Mouse (Mus musculus) liver, embryonic 12.5 days (tissue): ENCODE data around the gene Nup107. TPM values are rescaled to one million over a fixed set of nuclear protein-coding genes. Genes with fewer than 3 reads are reported as not detected.
A peak's percentile ranks its signal among the peaks of the same experiment; 100 is the strongest.

Experiments
- ATAC-seq: fragments of 200-750 bp; cut with Nextera tagmentation; 2 replicates; pipeline ENCODE4 v1.8.0; 2017; ENCODE audit warnings: moderate number of reproducible peaks, mild to moderate bottlenecking, moderate library complexity
- H3K27ac ChIP-seq: fragments of 300-500 bp; sonication (generic); 2 replicates; pipeline ENCODE4 v1.5.1; 2016; ENCODE audit warnings: mild to moderate bottlenecking
- H3K27me3 ChIP-seq: fragments of 300-500 bp; sonication (generic); replicated peaks from 2 replicates; pipeline ENCODE4 v1.6.1; 2016; ENCODE audit warnings: mild to moderate bottlenecking, moderate library complexity
- H3K36me3 ChIP-seq: fragments of 300-500 bp; sonication (generic); 2 replicates; pipeline ENCODE4 v1.6.1; 2016; ENCODE audit warnings: mild to moderate bottlenecking, moderate library complexity
- H3K4me1 ChIP-seq: fragments of 300-500 bp; sonication (generic); 2 replicates; pipeline ENCODE4 v1.6.1; 2016
- H3K4me2 ChIP-seq: fragments of 300-500 bp; sonication (generic); 2 replicates; pipeline ENCODE4 v1.6.1; 2016; ENCODE audit warnings: mild to moderate bottlenecking, moderate library complexity
- H3K4me3 ChIP-seq: fragments of 300-500 bp; sonication (generic); 2 replicates; pipeline ENCODE4 v1.5.1; 2016; ENCODE audit warnings: mild to moderate bottlenecking, moderate library complexity
- H3K9ac ChIP-seq: fragments of 300-500 bp; sonication (generic); 2 replicates; pipeline ENCODE4 v1.6.1; 2016; ENCODE audit warnings: mild to moderate bottlenecking, moderate library complexity
- H3K9me3 ChIP-seq: fragments of 300-500 bp; sonication (generic); replicated peaks from 2 replicates; pipeline ENCODE4 v1.6.1; 2016; ENCODE audit warnings: mild to moderate bottlenecking, moderate library complexity
- WGBS: fragments of 180-500 bp; shearing (Covaris S2); methylation state at CpG from one replicate; pipeline ENCODE4 v1.1.7; 2016; ENCODE audit not compliant: insufficient replicate concordance; 5-methylcytosine and 5-hydroxymethylcytosine counted together
- polyA plus RNA-seq: library from polyadenylated mRNA; unstranded; fragments of >200 nt; fragmentation: Nextera tagmentation; extraction: Ambion mirVana; gene quantifications from 2 replicates; pipeline ENCODE4 v1.2.1, GENCODE M21; 2016

Nup107 gene
- polyA plus RNA-seq, 1 experiment from 2014 or later: 81.3 TPM

DNA sequence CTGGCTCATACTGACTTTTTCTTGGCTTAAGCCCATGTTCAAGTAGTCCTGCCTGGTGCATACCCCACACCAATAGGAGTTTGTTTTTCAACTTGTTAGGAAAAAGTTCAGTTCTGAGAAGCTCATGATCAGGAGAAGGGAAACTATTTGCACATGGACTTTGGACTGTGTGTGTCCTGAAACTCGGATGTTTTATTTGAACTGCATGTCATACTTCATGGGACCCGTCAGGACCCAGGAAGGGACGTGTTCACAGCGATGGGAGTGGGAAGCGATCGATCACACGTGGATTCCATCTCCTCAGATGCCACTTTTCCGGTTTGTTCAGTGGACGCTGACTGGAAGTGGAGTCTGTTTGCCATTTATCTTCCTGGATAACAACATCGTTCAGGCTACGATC, 7.3 kb upstream of the Nup107 start:
- Histone ChIP-seq H3K27me3 (no peaks in the 10 kb centered on the region), H3K4me3 (no peak overlapping the region), H3K4me1 (peaks cover 12% of the 10 kb centered on the region), H3K9me3 (peaks cover 3% of the 10 kb centered on the region; the same call in 1 of the 2 replicates), H3K27ac (no peak overlapping the region), H3K9ac (no peak overlapping the region), H3K36me3 (no peaks in the 10 kb centered on the region), H3K4me2 (no peak overlapping the region)
- no peak for ATAC-seq
- 85% methylated on average over 11 of the region's 11 CpGs for WGBS

DNA sequence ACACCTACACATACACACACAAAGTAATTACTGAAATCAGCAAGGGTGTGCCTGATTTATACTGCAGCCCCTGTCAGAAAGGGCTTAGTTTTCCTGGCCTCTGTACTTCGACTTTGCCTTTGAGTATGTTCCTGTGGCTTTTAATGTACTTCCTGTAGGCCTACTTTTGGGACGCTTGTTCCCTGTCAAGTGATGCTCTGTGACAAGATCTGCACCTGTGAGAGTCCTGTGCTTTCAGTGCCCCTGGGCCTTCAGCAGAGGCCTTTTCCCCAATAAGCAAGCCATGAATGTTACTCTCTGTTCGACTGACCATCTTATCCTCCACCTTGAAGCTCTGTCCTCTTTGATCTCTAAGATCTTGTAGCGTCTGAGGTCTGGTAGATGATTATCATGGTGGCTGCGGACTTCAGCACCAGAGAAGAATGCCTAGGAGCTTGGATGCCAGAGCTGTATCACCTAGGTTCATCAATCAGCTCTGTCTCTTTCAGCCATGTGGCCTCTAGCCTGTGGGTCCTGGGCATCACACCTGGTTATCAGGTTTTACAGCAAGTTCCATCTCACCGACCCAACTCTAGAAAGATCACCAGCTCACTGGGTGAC, 6.0 kb upstream of the Nup107 start:
- no peak for ATAC-seq
- H3K9me3 ChIP-seq: peaks cover 3% of the 10 kb centered on the region; the same call in 1 of the 2 replicates
- 61% methylated on average over 6 of the region's 6 CpGs for WGBS
- H3K9ac ChIP-seq: no peak overlapping the region
- H3K4me3 ChIP-seq: no peak overlapping the region
- H3K36me3 ChIP-seq: no peaks in the 10 kb centered on the region
- H3K27ac ChIP-seq: no peak overlapping the region
- peaks cover 6% of the 10 kb centered on the region for H3K4me1 ChIP-seq
- H3K27me3 ChIP-seq: no peaks in the 10 kb centered on the region
- H3K4me2 ChIP-seq: no peak overlapping the region

- no peak for ATAC-seq
- H3K9ac ChIP-seq: no peak overlapping the region
- 65% methylated on average over 7 of the region's 7 CpGs for WGBS
Measured at GRCm38 (mm10) chr10:117797684-117798083, 5.2 kb upstream of the Nup107 start.

GRCm38 (mm10) chr10:117797106-117797505, 4.6 kb upstream of the Nup107 start:
- Histone ChIP-seq H3K27me3 (no peaks in the 10 kb centered on the region), H3K9me3 (peaks cover 3% of the 10 kb centered on the region; the same call in 1 of the 2 replicates), H3K4me1 (peaks cover 13% of the 10 kb centered on the region), H3K9ac (no peak overlapping the region), H3K27ac (no peak overlapping the region), H3K36me3 (no peaks in the 10 kb centered on the region), H3K4me3 (no peak overlapping the region), H3K4me2 (no peak overlapping the region)
- no peak for ATAC-seq
- 85% methylated on average over 12 of the region's 12 CpGs for WGBS

More at GRCm38 (mm10) chr10:117797684-117798083, 5.2 kb upstream of the Nup107 start:
- Histone ChIP-seq H3K4me1 (peaks cover 13% of the 10 kb centered on the region), H3K36me3 (no peaks in the 10 kb centered on the region), H3K27me3 (no peaks in the 10 kb centered on the region), H3K27ac (no peak overlapping the region), H3K4me3 (no peak overlapping the region), H3K4me2 (no peak overlapping the region), H3K9me3 (peaks cover 3% of the 10 kb centered on the region; the same call in 1 of the 2 replicates)

DNA sequence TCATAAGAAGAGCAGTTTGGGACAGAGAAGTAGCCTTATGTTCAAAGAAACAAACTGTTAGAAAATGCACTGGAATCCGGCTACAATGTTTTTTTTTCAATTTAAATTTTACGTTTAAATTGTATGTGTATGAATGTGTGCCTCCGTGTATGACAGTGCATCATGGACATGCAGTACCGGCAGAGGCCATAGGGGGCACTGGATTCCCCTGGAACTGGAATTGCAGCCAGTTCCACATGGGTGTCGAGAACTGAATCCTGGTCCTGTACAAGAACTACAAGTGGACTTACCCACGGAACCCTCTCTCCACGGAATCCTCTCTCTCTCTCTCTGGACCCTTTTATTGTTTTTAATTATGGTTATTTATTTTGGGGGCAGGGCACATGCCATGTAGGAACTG, 3.7 kb upstream of the Nup107 start:
- Histone ChIP-seq H3K27ac (no peak overlapping the region), H3K4me2 (no peak overlapping the region), H3K36me3 (no peaks in the 10 kb centered on the region), H3K4me1 (peaks cover 20% of the 10 kb centered on the region), H3K9me3 (peaks cover 3% of the 10 kb centered on the region; the same call in 1 of the 2 replicates), H3K4me3 (no peak overlapping the region), H3K27me3 (no peaks in the 10 kb centered on the region), H3K9ac (no peak overlapping the region)
- WGBS: 87% methylated on average over 7 of the region's 7 CpGs
- ATAC-seq: no peak

DNA sequence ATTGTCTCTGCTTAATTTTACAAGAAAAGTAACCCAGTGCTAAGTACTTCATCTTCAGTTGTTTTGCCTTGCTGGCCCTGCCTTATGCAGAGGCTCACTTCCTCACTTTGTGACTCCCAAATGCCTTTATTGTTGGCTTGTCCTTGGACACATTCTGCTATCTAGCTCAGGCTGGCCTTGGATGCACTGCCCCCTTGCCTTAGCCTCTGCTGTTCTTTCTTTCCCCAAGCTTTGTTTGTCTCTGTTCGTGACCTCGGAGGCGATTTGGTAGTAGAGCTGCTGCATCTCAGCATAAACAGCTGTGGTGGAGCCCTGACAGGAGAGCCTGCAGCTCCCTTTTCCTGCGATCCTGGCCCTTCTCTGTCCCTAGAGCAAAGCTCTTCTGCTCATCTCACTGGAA, 2.7 kb upstream of the Nup107 start:
- H3K36me3 ChIP-seq: peaks cover 5% of the 10 kb centered on the region

GRCm38 (mm10) chr10:117793436-117794030, 1.0 kb upstream of the Nup107 start:
- H3K27me3 ChIP-seq: no peaks in the 10 kb centered on the region
- H3K9ac ChIP-seq: peak overlapping the region; percentile 56
- ATAC-seq: no peak
- H3K9me3 ChIP-seq: peaks cover 3% of the 10 kb centered on the region; the same call in 1 of the 2 replicates
- peaks cover 19% of the 10 kb centered on the region for H3K36me3 ChIP-seq
- 57% methylated on average over 11 of the region's 11 CpGs for WGBS
- peak overlapping the region; percentile 95 for H3K4me3 ChIP-seq
- peak overlapping the region; percentile 84 for H3K27ac ChIP-seq
- peaks cover 30% of the 10 kb centered on the region for H3K4me1 ChIP-seq
- peak overlapping the region; percentile 83 for H3K4me2 ChIP-seq

More for the DNA sequence above, 2.7 kb upstream of the Nup107 start:
- ATAC-seq: no peak
- H3K4me1 ChIP-seq: peaks cover 30% of the 10 kb centered on the region
- H3K27me3 ChIP-seq: no peaks in the 10 kb centered on the region
- peaks cover 3% of the 10 kb centered on the region; the same call in 1 of the 2 replicates for H3K9me3 ChIP-seq
- no peak overlapping the region for H3K27ac ChIP-seq
- WGBS: 73% methylated on average over 4 of the region's 4 CpGs
- H3K4me3 ChIP-seq: no peak overlapping the region
- no peak overlapping the region for H3K9ac ChIP-seq
- no peak overlapping the region for H3K4me2 ChIP-seq

- no peak for ATAC-seq
- Histone ChIP-seq H3K4me1 (peaks cover 30% of the 10 kb centered on the region), H3K9ac (peak overlapping the region; percentile 89), H3K27ac (no peak overlapping the region), H3K27me3 (no peaks in the 10 kb centered on the region), H3K36me3 (peaks cover 41% of the 10 kb centered on the region), H3K4me3 (peak overlapping the region; percentile 95), H3K4me2 (peak overlapping the region; percentile 83), H3K9me3 (peaks cover under 1% of the 10 kb centered on the region; the same call in 1 of the 2 replicates)
- 91% methylated on average over 2 of the region's 2 CpGs for WGBS
Measured at GRCm38 (mm10) chr10:117791171-117791470, 1.4 kb downstream of the Nup107 start.

- no peak overlapping the region for H3K27ac ChIP-seq
- H3K9ac ChIP-seq: peak overlapping the region; percentile 89
- H3K4me1 ChIP-seq: peaks cover 30% of the 10 kb centered on the region
- peak overlapping the region; percentile 95 for H3K4me3 ChIP-seq
- peaks cover 47% of the 10 kb centered on the region for H3K36me3 ChIP-seq
- ATAC-seq: no peak
- H3K9me3 ChIP-seq: no peaks in the 10 kb centered on the region
- no peaks in the 10 kb centered on the region for H3K27me3 ChIP-seq
- 88% methylated on average over 17 of the region's 17 CpGs for WGBS
- H3K4me2 ChIP-seq: peak overlapping the region; percentile 83
Measured at GRCm38 (mm10) chr10:117790421-117791170, 1.9 kb downstream of the Nup107 start.

DNA sequence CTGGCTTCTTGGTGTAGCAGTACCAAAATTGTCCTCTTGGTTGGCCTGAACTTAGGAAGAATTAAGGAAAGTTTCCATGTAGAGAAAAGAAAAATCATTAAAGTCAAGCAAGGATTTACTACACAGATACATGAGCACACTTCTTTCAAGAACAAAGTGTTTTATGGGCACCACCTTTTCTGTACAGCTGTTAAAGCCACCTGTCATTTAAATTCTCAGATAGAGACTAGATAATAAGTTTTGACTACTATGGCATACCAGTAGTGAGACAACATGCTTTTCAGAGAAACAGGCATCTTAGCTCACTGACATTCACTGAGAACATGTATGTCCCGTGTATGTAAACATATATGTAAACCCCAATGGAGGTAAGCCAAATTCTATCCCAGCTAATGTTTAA, 2.5 kb downstream of the Nup107 start:
- peaks cover 30% of the 10 kb centered on the region for H3K4me1 ChIP-seq
- H3K27ac ChIP-seq: no peak overlapping the region
- H3K27me3 ChIP-seq: no peaks in the 10 kb centered on the region
- WGBS: 68% methylated on average over 1 of the region's 1 CpGs
- no peak for ATAC-seq
- 0 out of 2 replicates have a peak overlapping the region, but pooled peaks have one; percentile 83 for H3K4me2 ChIP-seq
- H3K9ac ChIP-seq: no peak overlapping the region
- H3K36me3 ChIP-seq: peaks cover 52% of the 10 kb centered on the region
- H3K4me3 ChIP-seq: no peak overlapping the region
- H3K9me3 ChIP-seq: no peaks in the 10 kb centered on the region

- H3K36me3 ChIP-seq: peaks cover 94% of the 10 kb centered on the region
Measured at GRCm38 (mm10) chr10:117784646-117785045, 7.9 kb downstream of the Nup107 start.

GRCm38 (mm10) chr10:117783786-117784420, 8.6 kb downstream of the Nup107 start:
- no peak overlapping the region for H3K27ac ChIP-seq
- 87% methylated on average over 13 of the region's 13 CpGs for WGBS
- ATAC-seq: no peak

More at GRCm38 (mm10) chr10:117784646-117785045, 7.9 kb downstream of the Nup107 start:
- WGBS: 67% methylated on average over 7 of the region's 7 CpGs
- Histone ChIP-seq H3K4me3 (no peak overlapping the region), H3K27me3 (no peaks in the 10 kb centered on the region), H3K27ac (no peak overlapping the region), H3K9me3 (no peaks in the 10 kb centered on the region), H3K4me2 (no peak overlapping the region), H3K9ac (no peak overlapping the region), H3K4me1 (no peaks in the 10 kb centered on the region)
- ATAC-seq: no peak

More at GRCm38 (mm10) chr10:117783786-117784420, 8.6 kb downstream of the Nup107 start:
- no peak overlapping the region for H3K4me3 ChIP-seq
- H3K9me3 ChIP-seq: no peaks in the 10 kb centered on the region
- peaks cover 93% of the 10 kb centered on the region for H3K36me3 ChIP-seq
- H3K4me2 ChIP-seq: no peak overlapping the region
- no peak overlapping the region for H3K9ac ChIP-seq
- no peaks in the 10 kb centered on the region for H3K4me1 ChIP-seq
- no peaks in the 10 kb centered on the region for H3K27me3 ChIP-seq
